12 mouse cellular contexts compared by ENCODE assay signal in the genomic region with DNA sequence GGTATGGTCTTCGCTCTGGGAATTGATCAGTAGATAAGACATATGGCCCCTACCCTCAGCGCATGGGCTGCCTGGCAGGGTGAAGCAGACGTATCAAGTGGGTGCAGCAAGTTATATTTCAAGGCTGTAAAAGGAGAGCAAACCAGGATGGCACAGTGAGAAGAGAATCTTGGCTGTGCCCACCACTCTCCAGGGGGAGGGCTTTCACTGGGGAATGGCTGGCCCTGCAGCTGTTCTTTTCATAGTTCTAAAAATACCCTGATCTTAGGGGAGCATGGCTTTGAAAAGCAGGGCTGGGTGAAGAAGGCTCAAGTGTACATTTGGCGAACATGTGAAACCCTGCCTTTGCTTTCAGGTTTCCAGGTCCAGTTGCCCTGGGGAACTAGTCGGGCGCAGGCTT. TPM values are rescaled to one million over a fixed set of nuclear protein-coding genes. Genes with fewer than 3 reads are reported as not detected.
DNase-seq lines count a peak whose midpoint lies in the region; ATAC-seq and TF ChIP-seq lines count a peak whose summit lies in the region.
"Had no signal": no experiment of that assay in that cellular context is flagged by ENCODE, and none has a peak within 500 bp of the region (broad histone marks: within the 10 kb centered on the region; RNA-seq: fewer than 3 reads in every experiment).

No protein-coding gene starts in this region.

- H3K36me3 ChIP-seq in heart, embryonic 14.5 days (ENCODE audit: control insufficient read depth, insufficient read depth, low read length), result no peaks in the 10 kb centered on the region
- H3K36me3 ChIP-seq in C2C12 (ENCODE audit: control insufficient read depth, insufficient read depth), result peaks cover 42% of the 10 kb centered on the region
- H3K36me3 ChIP-seq in forebrain, embryonic 16.5 days (ENCODE audit: control insufficient read depth, insufficient read depth), result no peaks in the 10 kb centered on the region
- H3K36me3 ChIP-seq in intestine, embryonic 15.5 days, result no peaks in the 10 kb centered on the region

- peaks cover 87% of the 10 kb centered on the region for H3K79me2 ChIP-seq in C2C12 (ENCODE audit: control insufficient read depth, insufficient read depth)

- no peak for TF ChIP-seq CTCF in C2C12 (IDR thresholded peaks at IDR 0.05; ENCODE audit: control insufficient read depth, insufficient read depth, insufficient read length)

- peak overlapping the region; percentile 48 to 73 for H3K27ac ChIP-seq in heart, embryonic 14.5 days (replicated peaks in 1 of 2; ENCODE audit: control insufficient read depth in 1 of 2, insufficient read depth in 1 of 2, low read depth in 2 of 2, low read length in 2 of 2)
- no peak overlapping the region for H3K27ac ChIP-seq in forebrain, embryonic 16.5 days (ENCODE audit: low read length)
- H3K27ac ChIP-seq in intestine, embryonic 15.5 days, result no peak overlapping the region
- H3K27ac ChIP-seq: lung, embryonic 15.5 days had no signal

- H3K4me1 ChIP-seq in heart, embryonic 14.5 days (ENCODE audit: control insufficient read depth in 2 of 2, insufficient read depth in 2 of 2, low read length in 2 of 2), result peaks cover 42 to 58% of the 10 kb centered on the region in 2 experiments
- H3K4me1 ChIP-seq in forebrain, embryonic 16.5 days (replicated peaks; ENCODE audit: control insufficient read depth, insufficient read depth, low read length), result peaks cover 12% of the 10 kb centered on the region
- H3K4me1 ChIP-seq in intestine, embryonic 15.5 days (replicated peaks), result peaks cover 36% of the 10 kb centered on the region

- H3K27me3 ChIP-seq in heart, embryonic 14.5 days (ENCODE audit: control insufficient read depth, insufficient read depth, low read length), result no peaks in the 10 kb centered on the region
- H3K27me3 ChIP-seq in C2C12 (ENCODE audit: control insufficient read depth, insufficient read depth, insufficient read length), result no peaks in the 10 kb centered on the region
- H3K27me3 ChIP-seq in forebrain, embryonic 16.5 days (replicated peaks; ENCODE audit: control insufficient read depth, insufficient read depth, low read length), result no peaks in the 10 kb centered on the region
- H3K27me3 ChIP-seq in intestine, embryonic 15.5 days (replicated peaks), result no peaks in the 10 kb centered on the region
- H3K27me3 ChIP-seq: lung, embryonic 15.5 days had no signal

- no peaks in the 10 kb centered on the region for H3K9me3 ChIP-seq in heart, embryonic 14.5 days (ENCODE audit: control insufficient read depth, low read length)
- no peaks in the 10 kb centered on the region for H3K9me3 ChIP-seq in forebrain, embryonic 16.5 days (ENCODE audit: control insufficient read depth, low read length)
- no peaks in the 10 kb centered on the region for H3K9me3 ChIP-seq in intestine, embryonic 15.5 days
- H3K9me3 ChIP-seq: lung, embryonic 15.5 days had no signal

- H3K4me3 ChIP-seq in heart, embryonic 14.5 days (ENCODE audit: control insufficient read depth in 1 of 2, insufficient read depth in 1 of 2, low read depth in 1 of 2, low read length in 2 of 2), result no peak overlapping the region
- no peak overlapping the region for H3K4me3 ChIP-seq in C2C12 (ENCODE audit: insufficient read depth, poor library complexity, severe bottlenecking)
- H3K4me3 ChIP-seq in forebrain, embryonic 16.5 days (replicated peaks; ENCODE audit: low read length), result no peak overlapping the region
- H3K4me3 ChIP-seq in intestine, embryonic 15.5 days (replicated peaks), result no peak overlapping the region
- H3K4me3 ChIP-seq: heart, adult 2 months; lung, embryonic 15.5 days had no signal

- H3K9ac ChIP-seq in heart, embryonic 14.5 days (ENCODE audit: low read length), result peak overlapping the region; percentile 5; the same call in 1 of the 2 replicates
- H3K9ac ChIP-seq in forebrain, embryonic 16.5 days (replicated peaks; ENCODE audit: low read depth, low read length), result no peak overlapping the region
- no peak overlapping the region for H3K9ac ChIP-seq in intestine, embryonic 15.5 days
- H3K9ac ChIP-seq: lung, embryonic 15.5 days had no signal

- DNase-seq in heart, postnatal 36 days, result no peak
- DNase-seq in 3T3-L1 (ENCODE audit: low read depth, low spot score), result peak; percentile 33
- DNase-seq: cerebellum, adult 11-12 months; liver had no signal

- H3K4me2 ChIP-seq in heart, embryonic 14.5 days (ENCODE audit: low read length), result peak overlapping the region; percentile 35
- H3K4me2 ChIP-seq in forebrain, embryonic 16.5 days (ENCODE audit: low read length), result no peak overlapping the region
- H3K4me2 ChIP-seq in intestine, embryonic 15.5 days (replicated peaks), result no peak overlapping the region
- H3K4me2 ChIP-seq: lung, embryonic 15.5 days had no signal

- ATAC-seq in heart, embryonic 14.5 days (ENCODE audit: insufficient number of reproducible peaks, insufficient read depth, low FRiP score, low read depth), result no peak
- peak; percentile 59; the same call in 1 of the 2 replicates for ATAC-seq in forebrain, embryonic 16.5 days
- no peak for ATAC-seq in monocyte, adult 5-6 weeks (replicated peaks; ENCODE audit: insufficient number of reproducible peaks, low FRiP score, low TSS enrichment, poor library complexity, severe bottlenecking)
- ATAC-seq in intestine, embryonic 15.5 days, result no peak
- ATAC-seq: intestine, postnatal 0 days had no signal

- intact Hi-C loops in heart, postnatal 36 days (cut with DNase I), result no loop called here

- H3K79me3 ChIP-seq in C2C12 (ENCODE audit: low read depth), result peaks cover 64% of the 10 kb centered on the region

- H3ac ChIP-seq in C2C12 (ENCODE audit: control insufficient read depth, insufficient read length, low read depth), result peak overlapping the region; percentile 50

- WGBS in heart, embryonic 14.5 days, result 68% methylated on average over 6 of the region's 6 CpGs
- 66% methylated on average over 6 of the region's 6 CpGs for WGBS in forebrain, embryonic 16.5 days
- 78% methylated on average over 6 of the region's 6 CpGs for WGBS in intestine, embryonic 15.5 days

TF ChIP-seq in C2C12, 6 proteins besides CTCF, POLR2A, EP300 and RAD21:
- TF ChIP-seq CEBPB (IDR thresholded peaks at IDR 0.05; ENCODE audit: low read depth), result no peak
- no peak for TF ChIP-seq MAX (IDR thresholded peaks at IDR 0.05)
- TF ChIP-seq MYOD1 (IDR thresholded peaks at IDR 0.05; ENCODE audit: control insufficient read depth, insufficient read length, low read depth), result peak; percentile 78
- TF ChIP-seq MYOG (IDR thresholded peaks at IDR 0.05; ENCODE audit: control insufficient read depth, extremely low read depth, insufficient read length), result no peak

RNA-seq across cellular contexts. Expression of gene Ano6, which starts 11.5 kb away (rescaled TPM):
- polyA plus RNA-seq in heart, embryonic 14.5 days (2014; fragmentation: Nextera tagmentation; extraction: Ambion mirVana), result 35.9 and 37.2 TPM in 2 replicates
- 10 to 100 TPM; 20.6 to 23.0 TPM for total RNA-seq in heart, postnatal 36 days (2021)
- polyA plus RNA-seq in C2C12 (2012; fragmentation: generic; extraction: Trizol), result 73.2 TPM
- polyA plus RNA-seq in forebrain, embryonic 16.5 days (2015; fragmentation: Nextera tagmentation; extraction: Ambion mirVana), result 22.7 and 24.6 TPM in 2 replicates
- total RNA-seq in monocyte, adult 5-6 weeks (2017), result 47.5 to 60.0 TPM (median 54.9 TPM) in 3 replicates
- 50.4 and 53.8 TPM in 2 replicates for polyA plus RNA-seq in intestine, embryonic 15.5 days (2015; fragmentation: Nextera tagmentation; extraction: Ambion mirVana)

Comparison
In these comparisons a context has a peak if more than half of its experiments do, and no peak if none do; other contexts are left out.
1. H3K27ac ChIP-seq: peak in heart, embryonic 14.5 days (2 of 2); none in forebrain, embryonic 16.5 days (single experiment) and intestine, embryonic 15.5 days (single experiment).